8 mouse cellular contexts compared by ENCODE assay signal in the genomic region with DNA sequence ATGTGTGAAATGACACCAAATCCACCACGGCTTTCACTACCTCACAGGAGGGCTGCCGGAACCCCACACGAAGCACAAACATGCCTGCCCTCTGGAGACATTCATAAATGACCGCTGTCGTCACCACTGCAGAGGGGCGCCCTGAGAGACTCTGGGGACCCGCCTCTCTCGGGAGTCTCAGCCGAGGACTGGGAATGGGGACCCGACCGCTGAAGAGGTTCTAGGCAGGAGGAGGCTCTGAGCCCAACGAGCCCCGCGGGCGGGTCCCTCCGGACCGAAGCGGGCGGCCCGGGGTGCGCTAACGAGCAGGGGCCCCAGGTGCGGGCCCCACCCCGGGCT. TPM values are rescaled to one million over a fixed set of nuclear protein-coding genes. Genes with fewer than 3 reads are reported as not detected.
A peak's percentile ranks its signal among the peaks of the same experiment; 100 is the strongest.
DNase-seq lines count a peak whose midpoint lies in the region; ATAC-seq and TF ChIP-seq lines count a peak whose summit lies in the region.

No protein-coding gene starts in this region.

- no peaks in the 10 kb centered on the region for H3K79me2 ChIP-seq in liver, adult 2 months (ENCODE audit: control insufficient read depth, insufficient read depth, low read length)

- no peaks in the 10 kb centered on the region for H3K36me3 ChIP-seq in liver, adult 2 months (ENCODE audit: control insufficient read depth, insufficient read depth, low read length)
- no peaks in the 10 kb centered on the region for H3K36me3 ChIP-seq in heart, embryonic 15.5 days
- no peaks in the 10 kb centered on the region for H3K36me3 ChIP-seq in lung, postnatal 0 days (ENCODE audit: insufficient read depth, low read length)

- no peak overlapping the region for H3K27ac ChIP-seq in liver, adult 2 months (replicated peaks; ENCODE audit: insufficient read depth, low read depth, low read length)
- H3K27ac ChIP-seq in heart, embryonic 15.5 days = peak overlapping the region; percentile 59
- H3K27ac ChIP-seq in lung, postnatal 0 days (ENCODE audit: low read length) = no peak overlapping the region

- 4% methylated on average over 23 of the region's 24 CpGs for WGBS in liver, adult 2 months
- WGBS in heart, embryonic 15.5 days = 1% methylated on average over 24 of the region's 24 CpGs
- WGBS in lung, postnatal 0 days = under 1% methylated on average over 24 of the region's 24 CpGs

- peak overlapping the region; percentile 48; the same call in 1 of the 2 replicates for H3K4me3 ChIP-seq in liver, adult 2 months (ENCODE audit: insufficient read depth, low read depth, low read length)
- peak overlapping the region; percentile 65 for H3K4me3 ChIP-seq in heart, embryonic 15.5 days
- peak overlapping the region; percentile 61 for H3K4me3 ChIP-seq in lung, postnatal 0 days (ENCODE audit: low read depth, low read length)

- DNase-seq in liver, adult 2 months (ENCODE audit: extremely low read depth, low read depth, low spot score) = no peak
- DNase-seq in liver = no peak
- DNase-seq in brain, embryonic 14.5 days (ENCODE audit: low read depth) = peak; percentile 48
- peak; percentile 15 for DNase-seq in lung, postnatal 0 days (ENCODE audit: low spot score)
- peak; percentile 63 for DNase-seq in testis, postnatal 14 days (ENCODE audit: low spot score)
- DNase-seq in left cerebral cortex, adult 8-10 months (ENCODE audit: low spot score in 2 of 2) = no peak
- no peak for DNase-seq in layer of hippocampus, postnatal 14 days (ENCODE audit: low spot score in 2 of 2)

- H3K4me2 ChIP-seq in heart, embryonic 15.5 days = peak overlapping the region; percentile 93
- peak overlapping the region; percentile 96 for H3K4me2 ChIP-seq in lung, postnatal 0 days (replicated peaks; ENCODE audit: low read depth, low read length)

- TF ChIP-seq POLR2A in liver, adult 2 months (IDR thresholded peaks at IDR 0.05; ENCODE audit: extremely low read depth, insufficient read depth, low read length) = no peak
- no peak for TF ChIP-seq POLR2A in brain, embryonic 14.5 days (IDR thresholded peaks at IDR 0.05; ENCODE audit: borderline replicate concordance, extremely low read depth, insufficient read depth, insufficient read length, poor library complexity, severe bottlenecking)

- no peak for TF ChIP-seq EP300 in lung, postnatal 0 days (IDR thresholded peaks at IDR 0.05)

- peak overlapping the region; percentile 31 for H3K9ac ChIP-seq in liver, adult 2 months (ENCODE audit: low read depth, low read length)
- H3K9ac ChIP-seq in heart, embryonic 15.5 days = peak overlapping the region; percentile 66
- no peak overlapping the region; the same call in 1 of the 2 replicates for H3K9ac ChIP-seq in lung, postnatal 0 days (replicated peaks; ENCODE audit: low read depth)

- no peak; the same call in 1 of the 2 replicates for ATAC-seq in heart, embryonic 15.5 days (replicated peaks; ENCODE audit: insufficient number of reproducible peaks, insufficient read depth, low FRiP score, low read depth)
- ATAC-seq in lung, postnatal 0 days = peak; percentile 27

- no peak for TF ChIP-seq CTCF in liver, adult 2 months (IDR thresholded peaks at IDR 0.05; ENCODE audit: low read depth, low read length)
- no peak for TF ChIP-seq CTCF in brain, embryonic 14.5 days (IDR thresholded peaks at IDR 0.05; ENCODE audit: borderline replicate concordance, extremely low read depth, insufficient read depth, insufficient read length)
- no peak for TF ChIP-seq CTCF in lung, postnatal 0 days (IDR thresholded peaks at IDR 0.05)

- H3K27me3 ChIP-seq in liver, adult 2 months (ENCODE audit: control insufficient read depth, insufficient read depth, low read length) = no peaks in the 10 kb centered on the region
- 0 out of 2 replicates have a peak, but pooled peaks cover 2% of the 10 kb centered on the region for H3K27me3 ChIP-seq in heart, embryonic 15.5 days
- H3K27me3 ChIP-seq in lung, postnatal 0 days (replicated peaks; ENCODE audit: insufficient read depth, low read length) = 0 out of 2 replicates have a peak, but pooled peaks cover 3% of the 10 kb centered on the region

- no peaks in the 10 kb centered on the region for H3K9me3 ChIP-seq in heart, embryonic 15.5 days (replicated peaks)
- no peaks in the 10 kb centered on the region for H3K9me3 ChIP-seq in lung, postnatal 0 days (ENCODE audit: low read length)

- H3K4me1 ChIP-seq in liver, adult 2 months (ENCODE audit: control insufficient read depth, insufficient read depth, low read length) = peaks cover 13% of the 10 kb centered on the region; the same call in 1 of the 2 replicates
- peaks cover 57% of the 10 kb centered on the region for H3K4me1 ChIP-seq in heart, embryonic 15.5 days (replicated peaks)
- H3K4me1 ChIP-seq in lung, postnatal 0 days (ENCODE audit: insufficient read depth, low read depth, low read length) = peaks cover 9% of the 10 kb centered on the region; the same call in 1 of the 2 replicates

RNA-seq across cellular contexts. Expression of a gene that starts 0.4 kb away (rescaled TPM):
- total RNA-seq in liver, adult 2 months (2014; rRNA removed) = not detected in 2 replicates
- polyA plus RNA-seq in liver, adult 2 months (2012; rRNA removed) = not detected in 2 replicates
- not detected in 2 replicates for polyA plus RNA-seq in brain, embryonic 14.5 days (2012; rRNA removed)
- polyA plus RNA-seq in heart, embryonic 15.5 days (2015; fragmentation: Nextera tagmentation; extraction: Ambion mirVana) = not detected in 2 replicates
- polyA plus RNA-seq in lung, postnatal 0 days (2015; fragmentation: Nextera tagmentation; extraction: Ambion mirVana) = not detected in 2 replicates
- total RNA-seq in left cerebral cortex, adult 8-10 months (2022) = not detected
- total RNA-seq in layer of hippocampus, postnatal 14 days (2021) = not detected

RNA-seq across cellular contexts. Expression of a gene that starts 37.6 kb away (rescaled TPM):
- total RNA-seq in liver, adult 2 months (2014; rRNA removed) = 0.18 and 0.34 TPM in 2 replicates
- polyA plus RNA-seq in liver, adult 2 months (2012; rRNA removed) = 0.44 and 0.80 TPM in 2 replicates
- polyA plus RNA-seq in brain, embryonic 14.5 days (2012; rRNA removed) = 70.2 and 101 TPM in 2 replicates
- polyA plus RNA-seq in heart, embryonic 15.5 days (2015; fragmentation: Nextera tagmentation; extraction: Ambion mirVana) = 6.9 and 10.9 TPM in 2 replicates
- 8.3 and 9.9 TPM in 2 replicates for polyA plus RNA-seq in lung, postnatal 0 days (2015; fragmentation: Nextera tagmentation; extraction: Ambion mirVana)
- total RNA-seq in left cerebral cortex, adult 8-10 months (2022) = 10 to 100 TPM; 41.1 to 48.9 (median 45.1) TPM
- 10 to 100 TPM; 55.6 to 60.1 TPM for total RNA-seq in layer of hippocampus, postnatal 14 days (2021)

Comparison
In these comparisons a context has a peak if more than half of its experiments do, and no peak if none do; other contexts are left out.
1. DNase-seq: peak in brain, embryonic 14.5 days (single experiment), lung, postnatal 0 days (single experiment) and testis, postnatal 14 days (single experiment); none in liver, adult 2 months (single experiment), liver (single experiment), left cerebral cortex, adult 8-10 months (0 of 2) and layer of hippocampus, postnatal 14 days (0 of 2).
2. Peak in every context shown above with its lines, with median percentiles within 50 percentile points of each other: H3K4me3 ChIP-seq.